Mouse (Mus musculus) forebrain, embryonic 13.5 days (tissue): ENCODE results near the gene Zfp112. TPM values are rescaled to one million over a fixed set of nuclear protein-coding genes. Genes with fewer than 3 reads are reported as not detected.
"Not testable (repeated sequence)": the region's sequence is repeated elsewhere in the genome, so short reads cannot be mapped to it uniquely, and the experiment has no call there.

Source experiments
- ATAC-seq: fragments of 200-750 bp; cut with Nextera tagmentation; 2 replicates; pipeline ENCODE4 v1.8.0; 2017
- H3K27ac ChIP-seq: fragments of 300-500 bp; sonication (generic); 2 replicates; pipeline ENCODE4 v1.5.1; 2015; ENCODE audit warnings: inconsistent platforms, mild to moderate bottlenecking, moderate library complexity
- H3K27me3 ChIP-seq: fragments of 300-500 bp; sonication (generic); 2 replicates; pipeline ENCODE4 v1.6.1; 2015; ENCODE audit warnings: mild to moderate bottlenecking, inconsistent platforms
- H3K36me3 ChIP-seq: fragments of 300-500 bp; sonication (generic); 2 replicates; pipeline ENCODE4 v1.6.1; 2015; ENCODE audit warnings: mild to moderate bottlenecking, inconsistent platforms; ENCODE audit not compliant: poor library complexity, severe bottlenecking
- H3K4me1 ChIP-seq: fragments of 300-500 bp; sonication (generic); 2 replicates; pipeline ENCODE4 v1.6.1; 2015; ENCODE audit warnings: inconsistent platforms
- H3K4me2 ChIP-seq: fragments of 300-500 bp; sonication (generic); 2 replicates; pipeline ENCODE4 v1.6.1; 2015; ENCODE audit warnings: inconsistent platforms, mild to moderate bottlenecking, moderate library complexity
- H3K4me3 ChIP-seq: fragments of 300-500 bp; sonication (generic); 2 replicates; pipeline ENCODE4 v1.5.1; 2015; ENCODE audit warnings: mild to moderate bottlenecking, inconsistent platforms
- H3K9ac ChIP-seq: fragments of 300-500 bp; sonication (generic); 2 replicates; pipeline ENCODE4 v1.6.1; 2015; ENCODE audit warnings: mild to moderate bottlenecking, inconsistent platforms
- H3K9me3 ChIP-seq: fragments of 300-500 bp; sonication (generic); replicated peaks from 2 replicates; pipeline ENCODE4 v1.6.1; 2016; ENCODE audit warnings: inconsistent platforms
- WGBS: fragments of 180-500 bp; shearing (Covaris S2); methylation state at CpG from one replicate; pipeline ENCODE4 v1.1.7; 2015; 5-methylcytosine and 5-hydroxymethylcytosine counted together
- polyA plus RNA-seq: library from polyadenylated mRNA; unstranded; fragments of >200 nt; fragmentation: Nextera tagmentation; extraction: Ambion mirVana; gene quantifications from 2 replicates; pipeline ENCODE4 v1.2.1, GENCODE M21; 2015

The Zfp112 gene
- polyA plus RNA-seq, result 7.7 and 8.6 TPM in 2 replicates

GRCm38 (mm10) chr7:24112156-24112856 lies at the start of gene Zfp112:
TSS of gene Zfp112 (plus strand) at chr7:24112314.
- H3K9ac ChIP-seq, result peak within 1 kb of the TSS; percentile 79
- peaks cover 27% of the 10 kb centered on the region for H3K9me3 ChIP-seq
- H3K4me2 ChIP-seq, result peak within 1 kb of the TSS; percentile 79
- peak within 1 kb of the TSS; percentile 37 for H3K27ac ChIP-seq
- peak; percentile 97 for ATAC-seq
- 1% methylated on average over 23 of the region's 23 CpGs for WGBS
- peaks cover 9% of the 10 kb centered on the region for H3K4me1 ChIP-seq
- no peaks in the 10 kb centered on the region for H3K27me3 ChIP-seq
- H3K36me3 ChIP-seq, result peaks cover 28% of the 10 kb centered on the region
- H3K4me3 ChIP-seq, result peak within 1 kb of the TSS; percentile 71

GRCm38 (mm10) chr7:24074424-24074823 lies 37.7 kb upstream of the Zfp112 start:
- not testable (repeated sequence) for H3K27ac ChIP-seq, H3K36me3 ChIP-seq, H3K9me3 ChIP-seq, H3K27me3 ChIP-seq, H3K4me2 ChIP-seq, H3K4me3 ChIP-seq, ATAC-seq, H3K4me1 ChIP-seq, H3K9ac ChIP-seq
- 45% methylated on average over 1 of the region's 1 CpGs for WGBS

GRCm38 (mm10) chr7:24081634-24082431 lies 30.3 kb upstream of the Zfp112 start, which contains the start of gene Zfp180:
TSS of gene Zfp180 (plus strand) at chr7:24081924.
- no peaks in the 10 kb centered on the region for H3K27me3 ChIP-seq
- 11% methylated on average over 44 of the region's 44 CpGs for WGBS
- ATAC-seq, result peak; percentile 98

GRCm38 (mm10) chr7:24082457-24083235 lies 29.5 kb upstream of the Zfp112 start:
- Histone ChIP-seq H3K27ac (peak overlapping the region; percentile 74; the same call in 1 of the 2 replicates), H3K36me3 (peaks cover 42% of the 10 kb centered on the region), H3K4me3 (peak overlapping the region; percentile 60), H3K4me2 (peak overlapping the region; percentile 88), H3K27me3 (no peaks in the 10 kb centered on the region), H3K9me3 (peaks cover 20% of the 10 kb centered on the region), H3K9ac (peak overlapping the region; percentile 68), H3K4me1 (peaks cover 19% of the 10 kb centered on the region)
- WGBS, result 56% methylated on average over 15 of the region's 15 CpGs
- peak; percentile 31 for ATAC-seq

More at GRCm38 (mm10) chr7:24081634-24082431, 30.3 kb upstream of the Zfp112 start, which contains the start of gene Zfp180:
- H3K36me3 ChIP-seq, result peaks cover 34% of the 10 kb centered on the region
- peaks cover 19% of the 10 kb centered on the region for H3K4me1 ChIP-seq
- H3K9ac ChIP-seq, result peak within 1 kb of the TSS; percentile 68
- H3K4me3 ChIP-seq, result peak within 1 kb of the TSS; percentile 60
- peak within 1 kb of the TSS; percentile 88 for H3K4me2 ChIP-seq
- peaks cover 11% of the 10 kb centered on the region for H3K9me3 ChIP-seq
- H3K27ac ChIP-seq, result peak within 1 kb of the TSS; percentile 74

GRCm38 (mm10) chr7:24086871-24087270 lies 25.2 kb upstream of the Zfp112 start:
- ATAC-seq, result no peak
- Histone ChIP-seq H3K4me3 (no peak overlapping the region), H3K27me3 (no peaks in the 10 kb centered on the region), H3K36me3 (peaks cover 60% of the 10 kb centered on the region), H3K4me1 (peaks cover 16% of the 10 kb centered on the region), H3K9me3 (peaks cover 29% of the 10 kb centered on the region), H3K27ac (no peak overlapping the region), H3K9ac (no peak overlapping the region), H3K4me2 (no peak overlapping the region)
- 98% methylated on average over 4 of the region's 4 CpGs for WGBS

- Histone ChIP-seq H3K4me2 (no peak overlapping the region), H3K36me3 (peaks cover 62% of the 10 kb centered on the region), H3K27ac (no peak overlapping the region), H3K4me3 (no peak overlapping the region), H3K27me3 (no peaks in the 10 kb centered on the region), H3K9ac (no peak overlapping the region), H3K9me3 (peaks cover 33% of the 10 kb centered on the region), H3K4me1 (peaks cover 13% of the 10 kb centered on the region)
- no peak for ATAC-seq
- 97% methylated on average over 12 of the region's 12 CpGs for WGBS
Measured at GRCm38 (mm10) chr7:24087485-24088125, 24.5 kb upstream of the Zfp112 start.

GRCm38 (mm10) chr7:24104403-24104802 lies 7.7 kb upstream of the Zfp112 start:
- Histone ChIP-seq H3K36me3 (peaks cover 100% of the 10 kb centered on the region), H3K4me1 (no peaks in the 10 kb centered on the region), H3K9ac (no peak overlapping the region), H3K27ac (no peak overlapping the region), H3K9me3 (peaks cover 91% of the 10 kb centered on the region), H3K4me3 (no peak overlapping the region), H3K27me3 (no peaks in the 10 kb centered on the region), H3K4me2 (no peak overlapping the region)
- WGBS, result 98% methylated on average over 9 of the region's 9 CpGs
- ATAC-seq, result no peak

- no peak overlapping the region for H3K4me3 ChIP-seq
- no peak overlapping the region for H3K27ac ChIP-seq
- H3K4me1 ChIP-seq, result no peaks in the 10 kb centered on the region
- H3K36me3 ChIP-seq, result peaks cover 98% of the 10 kb centered on the region
- ATAC-seq, result no peak
- peaks cover 92% of the 10 kb centered on the region for H3K9me3 ChIP-seq
- H3K4me2 ChIP-seq, result no peak overlapping the region
- H3K9ac ChIP-seq, result no peak overlapping the region
- WGBS, result 95% methylated on average over 18 of the region's 18 CpGs
- no peaks in the 10 kb centered on the region for H3K27me3 ChIP-seq
Measured at GRCm38 (mm10) chr7:24105144-24105703, 6.9 kb upstream of the Zfp112 start.

GRCm38 (mm10) chr7:24110839-24111238 lies 1.3 kb upstream of the Zfp112 start:
- 95% methylated on average over 7 of the region's 7 CpGs for WGBS
- H3K27ac ChIP-seq, result no peak overlapping the region
- no peak for ATAC-seq
- no peaks in the 10 kb centered on the region for H3K27me3 ChIP-seq
- H3K4me2 ChIP-seq, result no peak overlapping the region
- peaks cover 42% of the 10 kb centered on the region for H3K9me3 ChIP-seq
- peaks cover 9% of the 10 kb centered on the region for H3K4me1 ChIP-seq
- peaks cover 42% of the 10 kb centered on the region for H3K36me3 ChIP-seq
- H3K9ac ChIP-seq, result no peak overlapping the region
- no peak overlapping the region for H3K4me3 ChIP-seq

- Histone ChIP-seq H3K9ac (peak overlapping the region; percentile 56; the same call in 1 of the 2 replicates), H3K4me1 (peaks cover 9% of the 10 kb centered on the region), H3K27ac (no peak overlapping the region), H3K36me3 (peaks cover 33% of the 10 kb centered on the region), H3K4me3 (peak overlapping the region; percentile 71), H3K9me3 (peaks cover 32% of the 10 kb centered on the region), H3K4me2 (peak overlapping the region; percentile 79), H3K27me3 (no peaks in the 10 kb centered on the region)
- ATAC-seq, result peak; percentile 81
- whole genome bisulfite sequencing, result 5% methylated on average over 9 of the region's 9 CpGs
Measured at GRCm38 (mm10) chr7:24111772-24112155, 350 bp upstream of the Zfp112 start.

GRCm38 (mm10) chr7:24113001-24113400 lies 887 bp downstream of the Zfp112 start:
- peak overlapping the region; percentile 71 for H3K4me3 ChIP-seq
- WGBS, result 9% methylated on average over 12 of the region's 12 CpGs
- H3K4me1 ChIP-seq, result peaks cover 9% of the 10 kb centered on the region
- peaks cover 21% of the 10 kb centered on the region for H3K9me3 ChIP-seq
- H3K9ac ChIP-seq, result peak overlapping the region; percentile 79
- peaks cover 21% of the 10 kb centered on the region for H3K36me3 ChIP-seq
- ATAC-seq, result no peak
- H3K4me2 ChIP-seq, result peak overlapping the region; percentile 79
- H3K27ac ChIP-seq, result peak overlapping the region; percentile 37
- no peaks in the 10 kb centered on the region for H3K27me3 ChIP-seq
